Mouse (Mus musculus) forebrain, embryonic 14.5 days (tissue): ENCODE data around the gene Gzmg. TPM values are rescaled to one million over a fixed set of nuclear protein-coding genes. Genes with fewer than 3 reads are reported as not detected.
"Not testable (repeated sequence)": the region's sequence is repeated elsewhere in the genome, so short reads cannot be mapped to it uniquely, and the experiment has no call there.

Source experiments
- ATAC-seq: fragments of 200-750 bp; cut with Nextera tagmentation; 2 replicates; pipeline ENCODE4 v1.8.0; 2017; ENCODE audit warnings: mild to moderate bottlenecking, moderate library complexity
- DNase-seq: peaks from one replicate; pipeline ENCODE4 v3.0.0-alpha.2; 2015; ENCODE audit warnings: low spot score
- H3K27ac ChIP-seq: fragments of 300-500 bp; sonication (generic); 2 replicates; pipeline ENCODE4 v1.5.1; 2014; ENCODE audit warnings: low read depth, mild to moderate bottlenecking, control low read depth, low read length, moderate library complexity
- H3K27me3 ChIP-seq: fragments of 300-500 bp; sonication (generic); replicated peaks from 2 replicates; pipeline ENCODE4 v1.6.1; 2014; ENCODE audit warnings: low read length, control low read depth, mixed read lengths; ENCODE audit not compliant: control insufficient read depth, insufficient read depth
- H3K36me3 ChIP-seq: fragments of 300-500 bp; sonication (generic); 2 replicates; pipeline ENCODE4 v1.6.1; 2014; ENCODE audit warnings: low read length, control low read depth; ENCODE audit not compliant: control insufficient read depth, insufficient read depth
- H3K4me1 ChIP-seq: fragments of 300-500 bp; sonication (generic); 2 replicates; pipeline ENCODE4 v1.6.1; 2014; ENCODE audit warnings: antibody characterized with exemption, low read length, control low read depth; ENCODE audit not compliant: control insufficient read depth, insufficient read depth
- H3K4me2 ChIP-seq: fragments of 300-500 bp; sonication (generic); 2 replicates; pipeline ENCODE4 v1.6.1; 2014; ENCODE audit warnings: mild to moderate bottlenecking, control low read depth, low read length
- H3K4me3 ChIP-seq: fragments of 300-500 bp; sonication (generic); 2 replicates; pipeline ENCODE4 v1.5.1; 2014; ENCODE audit warnings: low read depth, low read length, control low read depth
- H3K9ac ChIP-seq: fragments of 300-500 bp; sonication (generic); 2 replicates; pipeline ENCODE4 v1.6.1; 2014; ENCODE audit warnings: mild to moderate bottlenecking, low read length, control low read depth, moderate library complexity
- H3K9me3 ChIP-seq: fragments of 300-500 bp; sonication (generic); replicated peaks from 2 replicates; pipeline ENCODE4 v1.6.1; 2016; ENCODE audit warnings: low read length, control low read depth, mixed read lengths; ENCODE audit not compliant: control insufficient read depth
- WGBS: fragments of 180-500 bp; shearing (Covaris S2); extraction: QIAGEN DNeasy Blood & Tissue Kit; methylation state at CpG from one replicate; pipeline ENCODE4 v1.1.7; 2014; 5-methylcytosine and 5-hydroxymethylcytosine counted together
- polyA plus RNA-seq: library from polyadenylated mRNA; unstranded; fragments of >200 nt; fragmentation: Nextera tagmentation; extraction: Ambion mirVana; gene quantifications from 2 replicates; pipeline ENCODE4 v1.2.1, GENCODE M21; 2014

Gene Gzmg
- not detected in 2 replicates for polyA plus RNA-seq

DNA sequence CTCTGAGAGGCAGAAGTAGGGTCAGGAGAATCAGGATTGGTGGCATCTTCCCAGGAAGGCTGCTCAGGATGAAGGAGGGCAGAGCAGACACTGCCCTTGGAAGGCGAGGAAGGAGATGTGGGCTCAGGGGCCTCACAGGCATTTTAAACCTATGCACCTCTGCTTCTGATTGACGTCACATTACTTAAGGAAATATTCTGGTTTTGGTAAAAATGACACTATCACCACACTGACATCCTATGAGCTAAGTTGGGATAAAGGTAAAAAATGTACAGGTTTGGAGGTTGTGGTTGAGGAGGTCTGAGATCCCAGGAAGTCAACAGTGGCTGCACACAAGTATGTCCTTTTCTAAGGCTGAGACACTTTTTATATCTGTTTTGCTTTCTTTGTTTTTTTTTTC lies at the start of gene Gzmg:
Gene Gzmg, minus strand, starts transcription at position 101 of the 400 bp plus-strand sequence.
- not testable (repeated sequence) for H3K36me3 ChIP-seq, H3K27ac ChIP-seq, H3K9ac ChIP-seq, DNase-seq, ATAC-seq, H3K27me3 ChIP-seq, H3K4me1 ChIP-seq, H3K4me2 ChIP-seq, H3K4me3 ChIP-seq, H3K9me3 ChIP-seq
- WGBS = 88% methylated on average over 2 of the region's 2 CpGs

DNA sequence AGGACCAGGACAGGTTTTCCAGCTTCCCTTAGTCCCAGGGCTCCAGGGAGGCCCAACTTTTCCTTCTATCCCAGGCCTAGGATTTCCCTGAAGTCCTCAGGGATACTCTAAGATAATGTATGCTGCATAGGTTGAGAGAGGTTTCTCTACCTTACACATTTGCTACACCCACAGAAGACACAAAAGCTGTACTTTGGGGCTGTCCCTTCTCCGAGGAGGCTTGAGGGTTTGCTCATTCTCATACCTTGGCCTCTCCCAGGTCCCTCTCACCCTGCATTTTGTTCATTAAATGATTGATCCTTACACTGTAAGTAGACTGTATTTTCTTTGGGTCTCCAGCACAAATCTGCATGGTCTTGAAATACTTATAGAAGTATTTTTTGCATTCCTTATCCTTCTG lies 46.2 kb upstream of the Gzmg start:
- no peak overlapping the region for H3K4me2 ChIP-seq
- ATAC-seq (no peak), DNase-seq (no peak)
- H3K27me3 ChIP-seq = no peaks in the 10 kb centered on the region
- H3K27ac ChIP-seq = no peak overlapping the region
- H3K4me3 ChIP-seq = no peak overlapping the region
- no peaks in the 10 kb centered on the region for H3K4me1 ChIP-seq
- H3K9me3 ChIP-seq = no peaks in the 10 kb centered on the region
- WGBS = 81% methylated on average over 1 of the region's 1 CpGs
- no peak overlapping the region for H3K9ac ChIP-seq
- no peaks in the 10 kb centered on the region for H3K36me3 ChIP-seq

DNA sequence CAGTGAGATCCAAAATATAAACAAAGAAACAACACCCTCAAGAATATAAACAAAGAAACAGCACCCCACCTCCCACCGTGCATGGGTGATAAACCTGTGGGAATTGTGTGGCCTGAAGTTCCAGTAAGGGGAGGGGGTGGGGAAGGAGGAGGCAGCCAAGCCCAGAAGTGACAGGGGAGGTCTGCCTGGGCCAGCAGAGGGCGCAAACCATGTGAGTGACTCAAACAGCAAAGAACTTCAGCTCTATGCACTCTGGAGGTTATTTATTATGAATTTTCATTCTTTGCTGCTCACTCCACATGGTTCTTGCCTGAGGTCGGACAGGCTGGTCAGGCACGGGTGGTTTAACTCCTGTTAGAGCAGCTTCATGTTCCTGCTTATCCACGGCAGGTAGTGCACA lies 45.6 kb upstream of the Gzmg start:
- H3K4me3 ChIP-seq, H3K27me3 ChIP-seq, H3K4me2 ChIP-seq, ATAC-seq, H3K36me3 ChIP-seq, H3K9me3 ChIP-seq, H3K9ac ChIP-seq, H3K27ac ChIP-seq, H3K4me1 ChIP-seq: not testable (repeated sequence)
- peak; percentile 41 for DNase-seq
- 52% methylated on average over 5 of the region's 5 CpGs for WGBS

DNA sequence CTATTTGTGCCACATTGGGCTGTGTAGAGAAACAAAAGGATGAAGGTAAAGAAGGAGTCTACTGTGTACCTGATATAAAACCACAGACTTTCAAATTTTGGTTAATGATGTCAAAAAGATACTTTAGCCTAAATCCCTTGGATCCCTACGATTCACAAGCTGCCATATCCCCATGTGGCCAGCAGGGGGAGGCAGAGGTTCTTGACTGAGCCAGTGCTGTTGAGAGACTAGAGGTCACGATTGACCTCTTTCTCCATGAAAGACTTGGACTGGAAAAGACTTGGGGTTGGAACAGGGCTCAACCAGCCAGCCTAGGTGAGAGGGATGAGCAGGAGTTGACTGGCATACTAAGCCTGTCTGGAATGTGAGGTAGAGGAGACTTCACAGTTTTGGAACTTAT lies 44.6 kb upstream of the Gzmg start:
- WGBS = 8% methylated on average over 2 of the region's 2 CpGs
- Histone ChIP-seq H3K9me3 (no peaks in the 10 kb centered on the region), H3K4me1 (no peaks in the 10 kb centered on the region), H3K9ac (no peak overlapping the region), H3K27ac (no peak overlapping the region), H3K36me3 (no peaks in the 10 kb centered on the region), H3K4me3 (no peak overlapping the region), H3K4me2 (no peak overlapping the region), H3K27me3 (no peaks in the 10 kb centered on the region)
- ATAC-seq (no peak; the same call in 1 of the 2 replicates), DNase-seq (peak; percentile 58)

DNA sequence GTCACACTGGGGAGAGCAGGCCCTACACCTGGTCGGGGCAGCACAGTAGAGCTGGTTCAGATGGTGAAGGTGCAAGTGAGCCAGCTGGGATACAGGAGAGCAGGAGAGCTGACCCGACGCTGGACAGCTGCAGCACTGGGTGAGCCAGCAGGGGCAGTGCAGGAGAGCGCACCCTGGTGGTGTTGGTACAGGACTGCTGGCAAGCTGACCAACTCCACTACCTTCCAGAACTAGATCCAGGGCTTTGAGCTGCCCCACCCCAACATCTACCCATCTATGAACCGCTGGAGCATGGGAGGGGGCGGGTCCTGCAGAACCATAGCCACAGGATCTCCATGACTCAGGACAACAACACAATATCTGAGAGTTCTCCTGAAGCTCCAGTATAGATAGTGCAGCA lies 27.6 kb upstream of the Gzmg start:
- 68% methylated on average over 6 of the region's 6 CpGs for WGBS
- Histone ChIP-seq H3K4me1 (no peaks in the 10 kb centered on the region), H3K9ac (no peak overlapping the region), H3K9me3 (no peaks in the 10 kb centered on the region), H3K4me3 (no peak overlapping the region), H3K36me3 (no peaks in the 10 kb centered on the region), H3K27me3 (no peaks in the 10 kb centered on the region), H3K27ac (no peak overlapping the region), H3K4me2 (no peak overlapping the region)
- no peak for DNase-seq
- no peak for ATAC-seq

DNA sequence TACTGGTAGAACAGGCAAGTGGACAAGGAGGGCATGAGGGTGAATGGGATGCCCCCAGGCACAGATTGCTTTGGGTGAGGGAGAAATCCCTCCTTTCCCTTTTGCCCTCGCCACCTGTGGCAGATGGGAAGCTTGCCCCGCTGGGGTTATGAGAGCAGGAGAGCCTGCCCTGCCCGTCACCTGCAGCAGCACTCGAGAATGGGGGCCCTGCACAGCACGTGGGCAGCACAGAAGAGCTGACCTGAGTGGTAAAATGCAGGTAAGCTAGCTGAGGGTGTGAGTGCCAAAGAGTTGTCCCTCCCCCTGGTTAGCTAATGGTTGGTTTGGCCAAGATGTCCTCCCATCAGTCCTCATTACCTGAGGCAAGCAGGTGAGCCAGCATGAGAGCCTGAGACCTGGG lies 27.1 kb upstream of the Gzmg start:
- H3K4me2 ChIP-seq = no peak overlapping the region
- 84% methylated on average over 5 of the region's 5 CpGs for WGBS
- no peak overlapping the region for H3K27ac ChIP-seq
- no peak for DNase-seq
- no peak overlapping the region for H3K4me3 ChIP-seq
- no peak overlapping the region for H3K9ac ChIP-seq
- no peaks in the 10 kb centered on the region for H3K27me3 ChIP-seq
- no peaks in the 10 kb centered on the region for H3K36me3 ChIP-seq
- no peak for ATAC-seq
- H3K4me1 ChIP-seq = no peaks in the 10 kb centered on the region
- H3K9me3 ChIP-seq = no peaks in the 10 kb centered on the region

DNA sequence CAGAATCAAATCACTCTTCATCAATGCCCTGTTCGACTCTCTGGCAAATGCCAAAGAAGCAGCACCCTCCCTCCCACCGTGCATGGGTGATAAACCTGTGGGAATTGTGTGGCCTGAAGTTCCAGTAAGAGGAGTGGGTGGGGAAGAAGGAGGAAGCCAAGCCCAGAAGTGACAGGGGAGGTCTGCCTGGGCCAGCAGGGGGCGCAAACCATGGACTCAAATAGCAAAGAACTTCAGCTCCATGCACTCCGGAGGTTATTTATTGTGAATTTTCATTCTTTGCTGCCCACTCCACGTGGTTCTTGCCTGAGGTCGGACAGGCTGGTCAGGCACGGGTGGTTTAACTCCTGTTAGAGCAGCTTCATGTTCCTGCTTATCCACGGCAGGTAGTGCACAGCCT lies 18.3 kb upstream of the Gzmg start:
- not testable (repeated sequence) for H3K4me3 ChIP-seq, H3K27ac ChIP-seq, H3K36me3 ChIP-seq, H3K27me3 ChIP-seq, H3K9ac ChIP-seq, H3K4me2 ChIP-seq, ATAC-seq, H3K9me3 ChIP-seq, H3K4me1 ChIP-seq
- peak; percentile 45 for DNase-seq
- WGBS = 26% methylated on average over 8 of the region's 8 CpGs

DNA sequence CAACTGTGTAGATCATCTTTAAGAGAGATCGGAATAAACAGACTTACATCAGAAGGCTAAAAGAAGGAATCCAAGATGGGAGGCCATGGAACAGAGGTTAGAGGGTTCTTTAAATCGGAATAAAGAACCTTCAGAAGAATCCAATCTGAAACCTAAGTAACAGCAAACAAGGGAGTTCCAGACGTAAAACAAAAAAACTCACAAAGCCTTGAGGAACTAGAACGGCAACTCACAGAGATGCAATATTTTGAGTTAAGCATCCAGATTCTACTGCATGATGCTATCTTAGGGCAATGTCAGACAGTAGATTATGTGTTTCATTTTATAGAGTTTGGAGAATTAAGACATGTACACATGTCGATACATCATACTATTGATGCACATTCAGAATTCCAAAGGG lies 15.1 kb upstream of the Gzmg start, which contains the start of gene Gzmn:
Gene Gzmn, minus strand, starts transcription at position 101 of the 400 bp plus-strand sequence.
- no peaks in the 10 kb centered on the region for H3K27me3 ChIP-seq
- no peak within 1 kb of the TSS for H3K9ac ChIP-seq
- H3K9me3 ChIP-seq = no peaks in the 10 kb centered on the region
- H3K36me3 ChIP-seq = no peaks in the 10 kb centered on the region
- no peak for ATAC-seq
- no peak within 1 kb of the TSS for H3K27ac ChIP-seq
- whole genome bisulfite sequencing = 90% methylated on average over 5 of the region's 5 CpGs
- no peak for DNase-seq
- no peak within 1 kb of the TSS for H3K4me3 ChIP-seq
- H3K4me1 ChIP-seq = no peaks in the 10 kb centered on the region
- H3K4me2 ChIP-seq = no peak within 1 kb of the TSS

DNA sequence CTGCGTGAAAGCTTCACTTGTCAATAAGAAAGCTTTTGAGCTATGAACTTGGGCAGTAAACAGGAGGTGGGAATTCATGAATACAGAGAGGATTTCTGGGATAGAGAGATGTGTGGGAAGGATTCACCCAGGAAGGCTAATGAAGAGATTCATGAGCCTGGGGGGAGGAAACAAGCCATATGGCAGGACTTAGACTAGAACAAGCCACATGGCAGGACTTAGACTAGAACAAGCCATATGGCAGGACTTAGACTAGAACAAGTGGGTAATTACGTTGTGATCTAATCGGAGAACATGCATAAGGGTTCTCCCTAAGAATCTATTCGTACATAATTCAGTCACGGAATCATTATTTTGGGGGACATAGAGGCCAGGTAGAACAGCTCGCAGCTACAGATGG lies 14.0 kb upstream of the Gzmg start:
- H3K36me3 ChIP-seq = no peaks in the 10 kb centered on the region
- no peak overlapping the region for H3K4me2 ChIP-seq
- DNase-seq (no peak), ATAC-seq (no peak)
- WGBS = 92% methylated on average over 6 of the region's 6 CpGs
- no peak overlapping the region for H3K27ac ChIP-seq
- H3K4me3 ChIP-seq = no peak overlapping the region
- H3K9me3 ChIP-seq = no peaks in the 10 kb centered on the region
- no peak overlapping the region for H3K9ac ChIP-seq
- no peaks in the 10 kb centered on the region for H3K4me1 ChIP-seq
- no peaks in the 10 kb centered on the region for H3K27me3 ChIP-seq
